Mouse (Mus musculus): ENCODE measurements around the gene Colec11. TPM values are rescaled to one million over a fixed set of nuclear protein-coding genes. Genes with fewer than 3 reads are reported as not detected.

Colec11 gene
- polyA plus RNA-seq, 1 experiment = 0.21 TPM

Other genes starting within 250 kb of the Colec11 start
- gene Dcdc2c, start 71.0 kb downstream of the Colec11 start, polyA plus RNA-seq (2012; rRNA removed) = not detected in 2 replicates
- gene Allc, start 40.9 kb downstream of the Colec11 start, polyA plus RNA-seq (2012; rRNA removed) = not detected in 2 replicates
- gene Rps7, start 12.6 kb upstream of the Colec11 start, polyA plus RNA-seq (2012; rRNA removed) = 244 and 280 TPM in 2 replicates
- gene Rnaseh1, start 26.2 kb upstream of the Colec11 start, polyA plus RNA-seq (2012; rRNA removed) = 8.5 and 9.5 TPM in 2 replicates
- 10.9 and 11.6 TPM in 2 replicates for gene Adi1, start 51.9 kb upstream of the Colec11 start, polyA plus RNA-seq (2012; rRNA removed)
- 16.2 and 24.3 TPM in 2 replicates for gene Trappc12, start 127.1 kb upstream of the Colec11 start, polyA plus RNA-seq (2012; rRNA removed)
- gene Eipr1, start 128.4 kb upstream of the Colec11 start, polyA plus RNA-seq (2012; rRNA removed) = 49.0 and 50.0 TPM in 2 replicates